Mouse (Mus musculus) liver, adult (tissue): ENCODE measurements around the gene Zfp524.

Experiments used
- GATA4 ChIP-seq: IDR thresholded peaks from 2 replicates; pipeline ENCODE4 v1.6.1; 2014; ENCODE audit warnings: mild to moderate bottlenecking, low read length; ENCODE audit not compliant: insufficient replicate concordance

The Zfp524 gene

DNA sequence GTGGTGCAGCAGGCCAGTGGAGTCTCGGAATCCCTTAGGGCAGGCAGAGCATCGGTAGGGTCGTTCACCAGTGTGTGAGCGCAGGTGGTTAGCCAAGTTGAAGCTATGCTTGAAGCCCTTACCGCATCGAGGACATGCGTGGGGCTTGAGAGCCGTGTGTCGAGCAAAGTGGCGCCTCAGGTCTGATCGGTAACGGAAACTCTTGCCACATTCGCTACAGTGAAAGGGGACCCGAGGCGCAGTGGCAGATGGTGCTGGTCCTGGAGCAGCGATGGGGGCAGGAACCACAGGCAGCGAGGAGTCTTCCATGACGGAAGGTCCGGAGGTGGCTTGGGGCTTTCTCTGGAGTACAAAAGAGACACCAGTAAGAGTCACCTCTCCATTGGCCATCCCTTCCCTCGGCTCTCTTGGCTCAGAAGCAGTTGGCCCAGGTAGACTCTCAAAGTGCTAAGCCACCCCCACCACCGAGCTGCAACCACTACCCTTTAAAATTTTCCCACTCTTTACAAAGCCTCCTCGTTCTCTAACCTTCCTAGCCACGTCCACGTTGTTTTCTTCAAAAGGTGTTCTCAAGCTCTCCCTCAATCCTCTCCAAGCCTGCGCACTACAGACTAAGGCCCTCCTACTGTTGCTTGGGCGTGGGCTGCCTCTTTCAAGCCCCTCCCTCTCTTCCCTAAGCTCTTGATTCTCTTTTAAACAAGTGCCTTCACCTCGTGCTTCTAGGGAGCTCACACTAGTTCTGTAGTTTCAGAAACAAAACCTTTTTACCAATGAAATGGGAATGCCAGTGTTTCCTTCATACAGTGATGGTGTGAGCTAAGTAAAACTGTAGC lies 1.3 kb upstream of the Zfp524 start:
- TF ChIP-seq GATA4: no peak

DNA sequence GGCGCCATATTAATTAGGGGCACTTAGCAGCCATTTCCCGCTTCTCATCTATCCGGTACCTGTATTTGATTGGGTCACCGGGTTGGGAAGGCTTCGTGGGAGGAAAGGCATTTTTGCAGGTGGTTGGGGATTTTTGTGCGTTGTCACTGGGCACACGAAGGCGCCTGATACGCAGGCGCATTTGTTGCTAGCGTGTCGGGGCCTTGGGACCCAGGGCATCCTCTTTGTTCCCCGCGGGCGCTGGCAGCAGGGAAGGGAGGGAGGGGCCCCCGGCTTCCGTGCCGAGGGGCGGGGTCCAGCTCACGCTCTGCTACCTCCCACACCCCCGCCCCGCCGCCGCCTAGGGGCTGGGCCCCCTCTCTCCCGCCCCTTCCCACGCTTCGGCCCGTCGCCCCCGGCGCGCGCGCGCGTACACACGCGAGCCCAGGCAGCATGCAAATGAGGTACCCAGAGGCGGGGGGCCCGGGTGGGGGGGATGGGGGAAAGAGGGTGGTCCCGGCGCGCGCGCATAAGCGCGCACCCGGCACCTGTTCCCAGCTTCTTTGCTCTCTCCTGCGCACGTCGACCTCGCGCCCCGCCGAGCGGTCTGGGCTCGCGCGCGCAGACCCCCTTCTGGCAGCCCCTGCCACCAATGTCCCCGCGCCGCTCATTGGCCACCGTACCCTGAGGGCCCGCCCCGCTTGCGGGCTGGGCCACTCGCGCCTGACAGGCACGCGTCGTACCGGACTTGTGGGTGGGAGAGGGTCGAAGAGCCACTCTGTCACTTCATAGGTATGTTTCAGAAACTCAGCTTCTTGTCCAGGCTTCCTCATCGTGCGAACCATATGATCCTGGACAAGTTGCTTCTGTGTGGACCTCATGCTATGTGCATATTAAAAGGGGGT lies 1.1 kb downstream of the Zfp524 start, which contains the start of gene Gm44973:
Gene Gm44973, plus strand, starts transcription at position 379 of the 884 bp plus-strand sequence.
- TF ChIP-seq GATA4: peak; percentile 26; the same call in 1 of the 2 replicates

DNA sequence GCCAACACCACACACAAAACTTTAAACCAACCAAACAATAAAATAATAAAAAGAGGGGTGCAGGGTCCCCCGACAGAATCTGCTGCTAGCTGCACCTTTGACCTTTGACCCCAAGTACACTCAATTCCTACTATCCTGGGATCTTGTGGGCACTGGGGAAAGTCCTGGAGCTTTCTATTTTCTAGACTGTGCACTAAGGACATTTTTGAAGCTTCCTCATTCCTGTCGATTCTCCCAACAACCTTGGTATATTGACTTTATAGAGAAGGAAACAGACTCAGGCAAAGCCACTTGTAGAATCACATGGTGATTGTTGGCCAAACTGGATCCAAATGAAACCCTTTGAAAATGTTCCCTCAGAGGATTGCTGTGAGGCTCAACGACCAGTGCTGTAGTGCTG lies 1.8 kb downstream of the Zfp524 start:
- no peak for TF ChIP-seq GATA4

DNA sequence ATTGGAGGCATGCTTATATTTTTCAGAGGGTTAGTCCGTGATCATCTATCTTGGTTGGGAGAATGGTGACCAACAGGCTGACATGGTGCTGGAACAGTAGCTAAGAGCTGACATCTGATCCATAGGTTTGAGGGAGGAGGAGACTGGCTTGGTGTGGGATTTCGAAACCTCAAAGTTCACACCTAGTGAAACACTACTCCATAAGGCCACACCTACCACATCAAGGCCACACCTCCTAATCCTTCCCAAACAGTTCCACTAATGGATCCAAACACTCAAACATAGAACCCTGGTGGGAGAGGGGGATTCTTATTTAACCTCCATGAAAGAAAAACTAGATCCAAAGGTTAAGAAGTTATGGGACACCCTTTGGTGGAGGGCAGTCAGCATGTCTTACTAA lies 2.7 kb downstream of the Zfp524 start:
- TF ChIP-seq GATA4: no peak

DNA sequence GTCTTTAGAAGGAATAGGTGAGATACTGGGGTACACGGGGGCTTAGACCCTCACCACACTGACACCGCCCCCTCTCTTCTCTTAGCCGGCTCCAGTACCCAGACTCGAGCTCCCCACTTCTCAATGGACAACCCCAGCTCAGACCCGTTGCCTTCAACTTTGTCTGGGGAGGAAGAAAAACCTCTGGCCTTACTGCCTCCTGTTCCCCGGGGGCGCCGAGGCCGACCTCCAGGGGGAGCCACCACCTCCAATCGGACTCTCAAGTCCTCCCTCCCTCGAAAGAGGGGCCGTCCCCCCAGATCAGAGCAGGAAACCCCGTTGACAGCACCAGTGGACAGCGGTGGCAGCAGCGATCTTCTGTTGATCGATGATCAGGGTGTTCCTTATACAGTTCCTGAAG lies 3.1 kb downstream of the Zfp524 start:
- TF ChIP-seq GATA4: no peak

DNA sequence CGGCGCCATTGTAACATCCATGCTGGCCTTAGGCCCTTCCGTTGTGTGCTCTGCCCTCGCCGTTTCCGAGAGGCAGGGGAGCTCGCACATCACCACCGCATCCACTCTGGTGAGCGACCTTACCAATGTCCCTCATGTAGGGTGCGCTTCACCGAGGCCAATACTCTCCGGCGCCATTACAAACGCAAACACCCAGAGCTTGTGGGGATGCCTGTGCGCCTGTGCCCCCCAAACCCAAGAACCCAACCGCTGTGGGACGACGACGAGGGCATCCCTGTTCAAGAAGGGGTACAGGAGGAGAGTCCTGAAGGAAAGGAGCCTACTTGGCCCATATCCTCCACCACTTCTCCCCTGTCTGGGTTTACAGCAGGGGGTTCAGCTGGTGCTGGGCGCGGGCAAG lies 3.7 kb downstream of the Zfp524 start:
- TF ChIP-seq GATA4: no peak

DNA sequence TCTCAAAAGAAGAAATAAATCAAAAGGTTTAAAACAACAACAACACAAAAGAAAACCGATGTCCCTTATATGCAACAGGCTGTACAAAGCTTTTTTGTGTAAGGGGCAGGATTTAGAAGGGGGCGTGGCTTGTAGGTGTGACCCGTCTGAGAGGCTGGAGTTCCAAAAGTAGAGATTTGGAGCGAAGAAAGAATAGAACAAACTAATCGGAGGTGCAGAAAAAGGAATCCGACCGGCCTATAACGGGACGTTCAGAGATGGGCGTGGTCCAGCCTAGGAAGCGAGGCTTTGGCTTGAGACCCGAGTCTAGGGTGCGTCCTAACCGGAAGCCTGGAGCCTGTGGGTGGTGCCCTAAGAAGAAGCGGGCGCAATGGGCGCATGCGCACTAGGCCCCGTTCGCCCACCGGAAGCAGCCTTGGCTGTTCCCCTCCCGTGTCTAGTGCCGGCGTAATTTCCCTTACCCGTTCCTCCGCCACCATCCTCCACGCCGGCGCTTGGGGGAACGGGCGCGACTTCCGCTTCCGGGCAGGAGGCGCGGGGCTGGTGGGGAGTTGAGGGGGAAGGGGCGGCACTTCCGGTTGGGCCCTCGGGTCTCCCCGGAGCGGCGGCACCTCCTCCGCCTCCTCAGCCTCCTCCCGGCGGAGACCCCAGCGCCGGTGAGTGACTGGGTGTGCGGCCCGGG lies 5.9 kb downstream of the Zfp524 start, which contains the start of the genes Zfp865 and Ccdc106:
Gene Zfp865, plus strand, starts transcription at position 377 of the 682 bp plus-strand sequence.
Gene Ccdc106, plus strand, starts transcription at position 554 of the 682 bp plus-strand sequence.
- TF ChIP-seq GATA4: peak; percentile 39; the same call in 1 of the 2 replicates

DNA sequence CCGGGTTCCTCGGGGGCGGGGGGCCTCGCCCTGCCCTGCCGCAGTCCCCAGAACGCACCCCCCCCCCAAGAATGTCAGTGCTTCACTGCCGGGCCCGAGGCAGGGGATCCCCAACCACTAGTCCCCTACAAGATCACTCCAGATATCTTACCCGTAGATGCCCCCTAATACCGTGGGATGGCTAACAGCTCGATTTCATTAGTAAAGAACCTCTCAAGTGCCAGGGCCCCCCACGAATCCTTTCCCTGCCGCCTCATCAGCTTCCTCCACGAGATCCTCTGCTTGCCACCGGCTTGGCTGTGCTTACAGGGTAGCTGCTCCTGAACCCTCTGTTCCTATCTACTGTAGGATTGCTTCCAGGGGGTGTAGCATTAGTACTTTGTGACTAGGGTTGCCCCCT lies 6.5 kb downstream of the Zfp524 start:
- no peak for TF ChIP-seq GATA4

DNA sequence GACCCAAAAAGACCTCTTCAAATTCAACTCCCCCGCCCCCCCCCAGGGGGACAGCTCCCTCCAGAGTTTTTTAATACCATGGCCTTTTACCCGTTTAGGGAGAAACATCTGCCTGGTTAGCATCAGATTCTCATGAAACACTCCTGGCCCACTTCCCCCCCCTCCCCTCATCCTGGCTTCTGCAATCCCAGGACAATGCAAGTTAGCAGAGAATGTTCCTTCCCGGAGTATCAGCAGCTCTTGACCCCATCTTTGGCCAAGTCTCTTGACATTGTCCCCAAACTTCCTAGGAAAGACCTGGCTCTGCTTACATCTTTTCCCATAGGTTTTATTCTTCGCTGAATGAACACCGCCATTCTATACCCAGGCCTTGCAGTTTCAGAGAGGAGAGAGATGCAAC lies 7.0 kb downstream of the Zfp524 start:
- TF ChIP-seq GATA4: no peak

DNA sequence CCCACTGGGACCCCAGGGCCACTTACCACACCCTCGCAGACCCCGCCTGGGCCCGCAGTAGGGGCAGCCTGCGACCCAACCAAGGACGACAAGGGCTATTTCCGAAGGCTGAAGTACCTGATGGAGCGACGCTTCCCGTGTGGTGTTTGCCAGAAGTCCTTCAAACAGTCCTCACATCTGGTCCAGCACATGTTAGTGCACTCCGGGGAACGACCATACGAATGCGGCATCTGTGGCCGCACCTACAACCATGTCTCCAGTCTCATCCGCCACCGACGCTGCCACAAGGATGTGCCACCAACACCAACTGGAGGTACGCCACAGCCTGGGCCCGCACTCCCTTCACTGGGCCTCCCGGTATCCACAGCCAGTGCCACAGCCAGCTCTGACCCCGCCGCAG lies 15.3 kb downstream of the Zfp524 start:
- no peak for TF ChIP-seq GATA4

DNA sequence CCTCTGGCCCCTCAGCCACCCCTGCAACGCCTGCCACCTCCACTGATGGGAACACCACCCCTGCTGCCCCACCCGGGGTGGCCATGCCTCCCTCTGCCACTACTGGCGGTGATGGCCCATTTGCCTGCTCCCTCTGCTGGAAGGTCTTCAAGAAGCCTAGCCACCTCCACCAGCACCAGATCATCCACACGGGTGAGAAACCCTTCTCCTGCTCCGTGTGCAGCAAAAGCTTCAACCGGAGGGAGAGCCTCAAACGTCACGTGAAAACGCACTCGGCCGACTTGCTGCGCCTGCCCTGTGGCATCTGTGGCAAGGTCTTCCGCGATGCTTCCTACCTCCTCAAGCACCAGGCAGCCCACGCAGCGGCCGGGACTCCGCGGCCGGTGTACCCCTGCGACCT lies 15.7 kb downstream of the Zfp524 start:
- no peak for TF ChIP-seq GATA4

DNA sequence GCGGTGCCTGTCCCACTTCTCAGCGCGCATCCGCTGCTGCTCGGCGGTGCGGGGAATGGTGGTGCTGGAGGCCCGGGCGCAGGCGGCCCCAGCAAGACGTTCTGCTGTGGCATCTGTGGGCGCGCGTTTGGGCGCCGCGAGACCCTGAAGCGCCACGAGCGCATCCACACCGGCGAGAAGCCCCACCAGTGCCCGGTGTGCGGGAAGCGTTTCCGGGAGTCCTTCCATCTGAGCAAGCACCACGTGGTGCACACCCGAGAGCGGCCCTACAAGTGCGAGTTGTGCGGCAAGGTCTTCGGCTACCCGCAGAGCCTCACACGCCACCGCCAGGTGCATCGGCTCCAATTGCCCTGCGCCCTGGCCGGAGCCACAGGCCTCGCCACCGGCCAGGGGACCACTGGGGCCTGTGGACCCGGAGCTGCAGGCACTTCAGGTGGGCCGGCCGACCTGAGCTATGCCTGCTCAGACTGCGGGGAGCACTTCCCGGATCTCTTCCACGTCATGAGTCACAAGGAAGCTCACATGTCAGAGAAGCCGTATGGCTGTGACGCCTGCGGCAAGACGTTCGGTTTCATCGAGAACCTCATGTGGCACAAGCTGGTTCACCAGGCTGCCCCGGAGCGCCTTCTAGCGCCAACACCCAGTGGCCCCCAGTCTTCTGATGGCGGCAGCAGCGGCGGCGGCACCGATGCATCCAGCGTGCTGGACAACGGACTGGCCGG lies 16.5 kb downstream of the Zfp524 start:
- no peak for TF ChIP-seq GATA4

DNA sequence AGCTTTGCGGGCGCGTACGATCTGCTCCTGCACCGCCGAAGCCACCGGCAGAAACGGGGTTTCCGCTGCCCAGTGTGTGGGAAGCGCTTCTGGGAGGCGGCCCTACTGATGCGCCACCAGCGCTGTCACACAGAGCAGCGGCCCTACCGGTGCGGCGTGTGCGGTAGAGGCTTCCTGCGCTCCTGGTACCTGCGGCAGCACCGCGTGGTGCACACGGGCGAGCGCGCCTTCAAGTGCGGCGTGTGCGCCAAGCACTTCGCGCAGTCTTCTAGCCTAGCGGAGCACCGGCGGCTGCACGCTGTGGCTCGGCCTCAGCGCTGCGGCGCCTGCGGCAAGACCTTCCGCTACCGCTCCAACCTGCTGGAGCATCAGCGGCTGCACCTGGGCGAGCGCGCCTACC lies 17.3 kb downstream of the Zfp524 start:
- TF ChIP-seq GATA4: no peak

DNA sequence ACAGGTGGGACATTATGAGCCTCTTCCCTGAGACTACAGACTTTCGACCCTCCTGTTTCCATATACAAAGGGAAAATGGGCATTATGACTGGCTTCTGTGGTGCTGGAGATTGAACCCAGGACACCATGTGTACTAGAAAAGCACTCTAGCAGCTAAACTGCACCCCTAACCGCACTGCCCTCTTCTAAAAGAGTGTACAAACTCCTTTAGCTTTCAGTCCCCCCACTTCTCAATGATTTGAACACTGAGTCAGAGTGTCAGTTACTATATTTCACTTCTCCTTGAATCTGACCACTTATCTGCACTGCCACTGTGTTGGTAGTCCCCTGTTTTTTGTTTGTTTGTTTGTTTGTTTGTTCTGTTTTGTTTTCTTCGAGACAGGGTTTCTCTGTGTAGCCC lies 19.6 kb downstream of the Zfp524 start, which contains the start of gene 4632433K11Rik:
Gene 4632433K11Rik, plus strand, starts transcription at position 301 of the 400 bp plus-strand sequence.
- no peak for TF ChIP-seq GATA4
